11 mouse cellular contexts compared by ENCODE assay signal in genomic region chr15:98918499-98918895, GRCm38 (mm10). TPM values are rescaled to one million over a fixed set of nuclear protein-coding genes. Genes with fewer than 3 reads are reported as not detected.
DNase-seq lines count a peak whose midpoint lies in the region; ATAC-seq and TF ChIP-seq lines count a peak whose summit lies in the region.
"Not testable (repeated sequence)": the region's sequence is repeated elsewhere in the genome, so short reads cannot be mapped to it uniquely, and the experiment has no call there.
"Had no signal": no experiment of that assay in that cellular context is flagged by ENCODE, and none has a peak within 500 bp of the region (broad histone marks: within the 10 kb centered on the region; RNA-seq: fewer than 3 reads in every experiment).

No protein-coding gene starts in this region.

- not testable (repeated sequence) for H3K27me3 ChIP-seq in forebrain, embryonic 11.5 days (ENCODE audit: control insufficient read depth, insufficient read depth, low read length); heart, embryonic 13.5 days (replicated peaks); intestine, embryonic 14.5 days (replicated peaks; ENCODE audit: control insufficient read depth, insufficient read depth, low read length); limb, embryonic 12.5 days; lung, embryonic 14.5 days (ENCODE audit: insufficient read depth, low read length); midbrain, postnatal 0 days (ENCODE audit: insufficient read depth, low read length); stomach, postnatal 0 days (ENCODE audit: control insufficient read depth, insufficient read depth, low read length)

- 29% methylated on average over 8 of the region's 8 CpGs for WGBS in forebrain, embryonic 11.5 days
- WGBS in heart, embryonic 13.5 days = 22% methylated on average over 8 of the region's 8 CpGs
- 27% methylated on average over 8 of the region's 8 CpGs for WGBS in intestine, embryonic 14.5 days
- 28% methylated on average over 8 of the region's 8 CpGs for WGBS in limb, embryonic 12.5 days
- 22% methylated on average over 8 of the region's 8 CpGs for WGBS in lung, embryonic 14.5 days
- 29% methylated on average over 8 of the region's 8 CpGs for WGBS in midbrain, postnatal 0 days
- WGBS in stomach, postnatal 0 days = 16% methylated on average over 8 of the region's 8 CpGs

- TF ChIP-seq EP300 in stomach, postnatal 0 days (optimal IDR thresholded peaks at IDR 0.05) = not testable (repeated sequence)

- H3K9ac ChIP-seq in forebrain, embryonic 11.5 days (ENCODE audit: low read length) = peak overlapping the region; percentile 47; the same call in 1 of the 2 replicates
- peak overlapping the region; percentile 85 for H3K9ac ChIP-seq in heart, embryonic 13.5 days
- H3K9ac ChIP-seq in intestine, embryonic 14.5 days (ENCODE audit: low read length) = peak overlapping the region; percentile 78
- peak overlapping the region; percentile 60 for H3K9ac ChIP-seq in limb, embryonic 12.5 days (replicated peaks)
- peak overlapping the region; percentile 45 for H3K9ac ChIP-seq in lung, embryonic 14.5 days
- H3K9ac ChIP-seq in midbrain, postnatal 0 days (replicated peaks; ENCODE audit: low read length, poor library complexity, severe bottlenecking) = 0 out of 2 replicates have a peak overlapping the region, but pooled peaks have one; percentile 36
- H3K9ac ChIP-seq in stomach, postnatal 0 days (ENCODE audit: low read length) = peak overlapping the region; percentile 50; the same call in 1 of the 2 replicates

- H3K4me1 ChIP-seq in bone marrow macrophage, adult 2 months (ENCODE audit: control insufficient read depth, insufficient read depth, low read length) = peaks cover 13% of the 10 kb centered on the region
- not testable (repeated sequence) for H3K4me1 ChIP-seq in forebrain, embryonic 11.5 days (replicated peaks; ENCODE audit: control insufficient read depth, insufficient read depth, low read length); lung, embryonic 14.5 days (ENCODE audit: insufficient read depth); midbrain, postnatal 0 days (ENCODE audit: insufficient read depth, low read length); stomach, postnatal 0 days (replicated peaks; ENCODE audit: control insufficient read depth, insufficient read depth)
- H3K4me1 ChIP-seq in heart, embryonic 13.5 days = peaks cover 27% of the 10 kb centered on the region
- peaks cover 14% of the 10 kb centered on the region for H3K4me1 ChIP-seq in intestine, embryonic 14.5 days (replicated peaks; ENCODE audit: control insufficient read depth, insufficient read depth, low read length)
- H3K4me1 ChIP-seq in limb, embryonic 12.5 days (replicated peaks) = peaks cover 11% of the 10 kb centered on the region

- not testable (repeated sequence) for TF ChIP-seq POLR2A in bone marrow macrophage, adult 2 months (IDR thresholded peaks at IDR 0.05; ENCODE audit: borderline replicate concordance, low read depth, low read length)

- ATAC-seq in forebrain, embryonic 11.5 days (replicated peaks; ENCODE audit: low FRiP score); heart, embryonic 13.5 days (ENCODE audit: extremely low read depth, insufficient number of reproducible peaks, low FRiP score, low TSS enrichment); intestine, embryonic 14.5 days (replicated peaks; ENCODE audit: low FRiP score, low TSS enrichment, low read depth); limb, embryonic 12.5 days (ENCODE audit: insufficient number of reproducible peaks, insufficient read depth, low FRiP score, low TSS enrichment, low read depth); lung, embryonic 14.5 days (ENCODE audit: insufficient read depth); midbrain, postnatal 0 days (ENCODE audit: low FRiP score); stomach, postnatal 0 days (ENCODE audit: low FRiP score, low TSS enrichment): not testable (repeated sequence)

- peak overlapping the region; percentile 66 for H3K4me3 ChIP-seq in bone marrow macrophage, adult 2 months (ENCODE audit: insufficient read depth, low read length)
- H3K4me3 ChIP-seq in forebrain, embryonic 11.5 days (ENCODE audit: low read depth, low read length) = peak overlapping the region; percentile 92
- H3K4me3 ChIP-seq in heart, embryonic 13.5 days = peak overlapping the region; percentile 87
- H3K4me3 ChIP-seq in intestine, embryonic 14.5 days (ENCODE audit: low read depth, low read length) = peak overlapping the region; percentile 87
- H3K4me3 ChIP-seq in limb, embryonic 12.5 days (replicated peaks) = peak overlapping the region; percentile 86
- H3K4me3 ChIP-seq in lung, embryonic 14.5 days (ENCODE audit: low read depth, low read length) = peak overlapping the region; percentile 86
- H3K4me3 ChIP-seq in midbrain, postnatal 0 days (ENCODE audit: low read depth, low read length) = peak overlapping the region; percentile 91
- H3K4me3 ChIP-seq in stomach, postnatal 0 days (ENCODE audit: low read depth, low read length) = peak overlapping the region; percentile 90

- H3K4me2 ChIP-seq in forebrain, embryonic 11.5 days (ENCODE audit: low read depth, low read length, severe bottlenecking) = peak overlapping the region; percentile 62
- H3K4me2 ChIP-seq in heart, embryonic 13.5 days = peak overlapping the region; percentile 88
- peak overlapping the region; percentile 86 for H3K4me2 ChIP-seq in intestine, embryonic 14.5 days (ENCODE audit: low read length)
- H3K4me2 ChIP-seq in limb, embryonic 12.5 days = peak overlapping the region; percentile 88
- H3K4me2 ChIP-seq in lung, embryonic 14.5 days = peak overlapping the region; percentile 86
- peak overlapping the region; percentile 49 for H3K4me2 ChIP-seq in midbrain, postnatal 0 days (ENCODE audit: low read depth, low read length, poor library complexity, severe bottlenecking)
- peak overlapping the region; percentile 79 for H3K4me2 ChIP-seq in stomach, postnatal 0 days (replicated peaks; ENCODE audit: low read depth)

- TF ChIP-seq CTCF in bone marrow macrophage, adult 2 months (IDR thresholded peaks at IDR 0.05; ENCODE audit: low read depth, low read length); lung, embryonic 14.5 days (IDR thresholded peaks at IDR 0.05; ENCODE audit: low read depth); midbrain, postnatal 0 days (IDR thresholded peaks at IDR 0.05); stomach, postnatal 0 days (IDR thresholded peaks at IDR 0.05; ENCODE audit: low read depth): not testable (repeated sequence)

- H3K27ac ChIP-seq in bone marrow macrophage, adult 2 months (ENCODE audit: insufficient read depth, low read depth, low read length) = peak overlapping the region; percentile 36; the same call in 1 of the 2 replicates
- peak overlapping the region; percentile 25; the same call in 1 of the 2 replicates for H3K27ac ChIP-seq in forebrain, embryonic 11.5 days (ENCODE audit: low read depth, low read length)
- H3K27ac ChIP-seq in heart, embryonic 13.5 days (replicated peaks) = peak overlapping the region; percentile 67
- H3K27ac ChIP-seq in intestine, embryonic 14.5 days (ENCODE audit: low read depth) = peak overlapping the region; percentile 95; the same call in 1 of the 2 replicates
- peak overlapping the region; percentile 82 for H3K27ac ChIP-seq in limb, embryonic 12.5 days
- H3K27ac ChIP-seq in lung, embryonic 14.5 days (ENCODE audit: low read depth) = peak overlapping the region; percentile 78
- H3K27ac ChIP-seq in midbrain, postnatal 0 days (ENCODE audit: low read depth, low read length) = not testable (repeated sequence)
- H3K27ac ChIP-seq in stomach, postnatal 0 days (replicated peaks) = peak overlapping the region; percentile 74

- H3K9me3 ChIP-seq in forebrain, embryonic 11.5 days (ENCODE audit: control insufficient read depth, low read length); heart, embryonic 13.5 days; intestine, embryonic 14.5 days (ENCODE audit: control insufficient read depth, low read length); limb, embryonic 12.5 days; lung, embryonic 14.5 days (ENCODE audit: low read depth, low read length); midbrain, postnatal 0 days (ENCODE audit: low read length); stomach, postnatal 0 days (ENCODE audit: control insufficient read depth, low read length): not testable (repeated sequence)

- not testable (repeated sequence) for DNase-seq in forebrain, embryonic 11.5 days (ENCODE audit: low spot score); intestine, embryonic 14.5 days (ENCODE audit: low spot score); lung, embryonic 14.5 days; midbrain, postnatal 0 days (ENCODE audit: low spot score); stomach, postnatal 0 days (ENCODE audit: low spot score)

- H3K36me3 ChIP-seq in forebrain, embryonic 11.5 days (ENCODE audit: control insufficient read depth, insufficient read depth, low read length); intestine, embryonic 14.5 days (ENCODE audit: control insufficient read depth, insufficient read depth, low read length); lung, embryonic 14.5 days (ENCODE audit: insufficient read depth); midbrain, postnatal 0 days (ENCODE audit: insufficient read depth, low read length); stomach, postnatal 0 days (ENCODE audit: control insufficient read depth, insufficient read depth, low read length): not testable (repeated sequence)
- H3K36me3 ChIP-seq in heart, embryonic 13.5 days = peaks cover 18% of the 10 kb centered on the region
- peaks cover 17% of the 10 kb centered on the region for H3K36me3 ChIP-seq in limb, embryonic 12.5 days

RNA-seq across cellular contexts. Expression of gene Lmbr1l, which starts 0.5 kb away (rescaled TPM):
- 22.0 and 25.7 TPM in 2 replicates for polyA plus RNA-seq in bone marrow macrophage, adult 2 months (2012; ENCODE audit: insufficient read depth, insufficient read length, missing spikeins)
- 8.7 and 9.4 TPM in 2 replicates for polyA plus RNA-seq in forebrain, embryonic 11.5 days (2014; fragmentation: Nextera tagmentation; extraction: Ambion mirVana)
- 13.5 and 15.0 TPM in 2 replicates for polyA plus RNA-seq in heart, embryonic 13.5 days (2015; fragmentation: Nextera tagmentation; extraction: Ambion mirVana)
- polyA plus RNA-seq in intestine, embryonic 14.5 days (2014; fragmentation: Nextera tagmentation; extraction: Ambion mirVana) = 4.1 and 5.5 TPM in 2 replicates
- polyA plus RNA-seq in limb, embryonic 12.5 days (2016; fragmentation: Nextera tagmentation; extraction: Ambion mirVana) = 23.4 and 24.1 TPM in 2 replicates
- polyA plus RNA-seq in lung, embryonic 14.5 days (2014; fragmentation: Nextera tagmentation; extraction: Ambion mirVana) = 4.5 and 5.5 TPM in 2 replicates
- total RNA-seq in midbrain, postnatal 0 days (2014; rRNA removed) = 46.0 and 56.9 TPM in 2 replicates
- 19.6 and 21.7 TPM in 2 replicates for polyA plus RNA-seq in midbrain, postnatal 0 days (2015; fragmentation: Nextera tagmentation; extraction: Ambion mirVana)
- 7.7 and 9.4 TPM in 2 replicates for polyA plus RNA-seq in stomach, postnatal 0 days (2015; fragmentation: Nextera tagmentation; extraction: Ambion mirVana)

RNA-seq across cellular contexts. Expression of gene Tuba1b, which starts 15.9 kb away (rescaled TPM):
- polyA plus RNA-seq in bone marrow macrophage, adult 2 months (2012; ENCODE audit: insufficient read depth, insufficient read length, missing spikeins) = 872 and 1,013 TPM in 2 replicates
- polyA plus RNA-seq in forebrain, embryonic 11.5 days (2014; fragmentation: Nextera tagmentation; extraction: Ambion mirVana) = 2,366 and 2,605 TPM in 2 replicates
- 1,584 and 1,655 TPM in 2 replicates for polyA plus RNA-seq in heart, embryonic 13.5 days (2015; fragmentation: Nextera tagmentation; extraction: Ambion mirVana)
- 1,667 and 1,776 TPM in 2 replicates for polyA plus RNA-seq in intestine, embryonic 14.5 days (2014; fragmentation: Nextera tagmentation; extraction: Ambion mirVana)
- polyA plus RNA-seq in limb, embryonic 12.5 days (2016; fragmentation: Nextera tagmentation; extraction: Ambion mirVana) = 1,691 and 1,695 TPM in 2 replicates
- polyA plus RNA-seq in lung, embryonic 14.5 days (2014; fragmentation: Nextera tagmentation; extraction: Ambion mirVana) = 2,161 and 2,216 TPM in 2 replicates
- total RNA-seq in midbrain, postnatal 0 days (2014; rRNA removed) = 2,522 and 3,264 TPM in 2 replicates
- 1,582 and 1,796 TPM in 2 replicates for polyA plus RNA-seq in midbrain, postnatal 0 days (2015; fragmentation: Nextera tagmentation; extraction: Ambion mirVana)
- 470 and 552 TPM in 2 replicates for polyA plus RNA-seq in stomach, postnatal 0 days (2015; fragmentation: Nextera tagmentation; extraction: Ambion mirVana)

RNA-seq across cellular contexts. Expression of gene Dhh, which starts 20.2 kb away (rescaled TPM):
- polyA plus RNA-seq in bone marrow macrophage, adult 2 months (2012; ENCODE audit: insufficient read depth, insufficient read length, missing spikeins) = not detected in 2 replicates
- 0.28 and 0.29 TPM in 2 replicates for polyA plus RNA-seq in forebrain, embryonic 11.5 days (2014; fragmentation: Nextera tagmentation; extraction: Ambion mirVana)
- polyA plus RNA-seq in heart, embryonic 13.5 days (2015; fragmentation: Nextera tagmentation; extraction: Ambion mirVana) = 2.1 and 2.3 TPM in 2 replicates
- 0.62 and 1.0 TPM in 2 replicates for polyA plus RNA-seq in intestine, embryonic 14.5 days (2014; fragmentation: Nextera tagmentation; extraction: Ambion mirVana)
- polyA plus RNA-seq in limb, embryonic 12.5 days (2016; fragmentation: Nextera tagmentation; extraction: Ambion mirVana) = 0.52 and 0.74 TPM in 2 replicates
- polyA plus RNA-seq in lung, embryonic 14.5 days (2014; fragmentation: Nextera tagmentation; extraction: Ambion mirVana) = 1.0 and 1.3 TPM in 2 replicates
- total RNA-seq in midbrain, postnatal 0 days (2014; rRNA removed) = 0.38 and 0.71 TPM in 2 replicates
- 0.18 and 0.22 TPM in 2 replicates for polyA plus RNA-seq in midbrain, postnatal 0 days (2015; fragmentation: Nextera tagmentation; extraction: Ambion mirVana)
- 0.89 and 1.1 TPM in 2 replicates for polyA plus RNA-seq in stomach, postnatal 0 days (2015; fragmentation: Nextera tagmentation; extraction: Ambion mirVana)

RNA-seq across cellular contexts. Expression of gene Rhebl1, which starts 24.2 kb away (rescaled TPM):
- polyA plus RNA-seq in bone marrow macrophage, adult 2 months (2012; ENCODE audit: insufficient read depth, insufficient read length, missing spikeins) = 9.8 and 11.8 TPM in 2 replicates
- 12.5 and 14.1 TPM in 2 replicates for polyA plus RNA-seq in forebrain, embryonic 11.5 days (2014; fragmentation: Nextera tagmentation; extraction: Ambion mirVana)
- 6.2 and 6.6 TPM in 2 replicates for polyA plus RNA-seq in heart, embryonic 13.5 days (2015; fragmentation: Nextera tagmentation; extraction: Ambion mirVana)
- polyA plus RNA-seq in intestine, embryonic 14.5 days (2014; fragmentation: Nextera tagmentation; extraction: Ambion mirVana) = 9.5 and 11.4 TPM in 2 replicates
- 23.9 and 25.8 TPM in 2 replicates for polyA plus RNA-seq in limb, embryonic 12.5 days (2016; fragmentation: Nextera tagmentation; extraction: Ambion mirVana)
- polyA plus RNA-seq in lung, embryonic 14.5 days (2014; fragmentation: Nextera tagmentation; extraction: Ambion mirVana) = 8.5 and 9.5 TPM in 2 replicates
- 9.4 and 10.1 TPM in 2 replicates for total RNA-seq in midbrain, postnatal 0 days (2014; rRNA removed)
- 30.7 and 31.1 TPM in 2 replicates for polyA plus RNA-seq in midbrain, postnatal 0 days (2015; fragmentation: Nextera tagmentation; extraction: Ambion mirVana)
- polyA plus RNA-seq in stomach, postnatal 0 days (2015; fragmentation: Nextera tagmentation; extraction: Ambion mirVana) = 3.9 and 4.1 TPM in 2 replicates

RNA-seq across cellular contexts. Expression of gene Gm49450, which starts 34.9 kb away (rescaled TPM):
- not detected in 2 replicates for polyA plus RNA-seq in bone marrow macrophage, adult 2 months (2012; ENCODE audit: insufficient read depth, insufficient read length, missing spikeins)
- not detected in 2 replicates for polyA plus RNA-seq in forebrain, embryonic 11.5 days (2014; fragmentation: Nextera tagmentation; extraction: Ambion mirVana)
- not detected in 2 replicates for polyA plus RNA-seq in heart, embryonic 13.5 days (2015; fragmentation: Nextera tagmentation; extraction: Ambion mirVana)
- not detected in 2 replicates for polyA plus RNA-seq in intestine, embryonic 14.5 days (2014; fragmentation: Nextera tagmentation; extraction: Ambion mirVana)
- polyA plus RNA-seq in limb, embryonic 12.5 days (2016; fragmentation: Nextera tagmentation; extraction: Ambion mirVana) = not detected in 2 replicates
- not detected in 2 replicates for polyA plus RNA-seq in lung, embryonic 14.5 days (2014; fragmentation: Nextera tagmentation; extraction: Ambion mirVana)
- 1,797 and 2,945 TPM in 2 replicates for total RNA-seq in midbrain, postnatal 0 days (2014; rRNA removed)
- not detected in 2 replicates for polyA plus RNA-seq in midbrain, postnatal 0 days (2015; fragmentation: Nextera tagmentation; extraction: Ambion mirVana)
- not detected in 2 replicates for polyA plus RNA-seq in stomach, postnatal 0 days (2015; fragmentation: Nextera tagmentation; extraction: Ambion mirVana)
- total RNA-seq: adrenal gland, postnatal 4 days; gastrocnemius, adult 8-10 months; heart, postnatal 25 days had no signal
